Mouse (Mus musculus) telencephalon, adult 2 months (tissue): ENCODE measurements at regions not wholly inside any gene's neighbourhood (a gene's known extent, or its start where the extent isn't known, plus 50 kb on each side); places are given as distances from the start of the nearest gene placed in this dataset.

Experiments used
- DNase-seq: peaks from one replicate; pipeline ENCODE4 v3.0.0-alpha.2; 2011; ENCODE audit warnings: low read depth, low spot score

DNA sequence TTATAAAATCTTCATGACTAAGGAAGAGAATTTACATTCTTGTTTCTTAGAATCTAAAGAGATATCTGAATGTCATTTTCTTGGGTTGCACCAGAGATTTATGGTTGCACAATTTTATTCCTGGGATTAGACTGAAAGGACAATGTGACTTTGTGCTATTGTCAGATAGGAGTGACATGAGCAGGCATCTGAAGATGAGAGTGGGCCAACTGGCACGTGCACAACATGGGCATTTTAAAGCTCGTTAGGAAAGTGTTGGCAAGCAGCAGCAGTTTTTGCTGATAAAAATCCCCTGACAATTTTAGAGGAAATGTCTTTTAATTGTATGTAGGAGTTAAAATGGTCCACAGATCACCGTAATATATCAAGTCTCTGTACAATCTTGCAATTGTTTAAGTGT lies 178.9 kb upstream of the Tecrl start:
- DNase-seq, result no peak

DNA sequence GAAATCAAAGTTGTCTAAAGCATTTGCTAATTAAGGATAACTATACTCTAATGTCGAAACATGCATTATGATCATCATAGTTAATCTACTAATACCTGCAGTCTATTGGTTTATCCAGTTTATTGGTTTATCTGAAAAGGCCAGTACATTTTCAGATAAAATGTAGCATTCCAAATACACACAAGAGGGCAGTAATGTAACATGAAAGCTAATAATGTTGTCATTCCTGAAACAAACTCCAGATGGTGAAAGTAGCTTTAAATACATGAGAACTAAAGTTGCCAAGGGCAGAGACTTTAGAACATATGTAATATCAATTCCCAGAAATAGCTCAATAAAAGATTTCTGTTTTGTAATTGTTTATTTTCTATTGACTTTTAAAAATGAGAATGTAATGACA lies 163.7 kb upstream of the Tecrl start:
- peak; percentile 22 for DNase-seq

DNA sequence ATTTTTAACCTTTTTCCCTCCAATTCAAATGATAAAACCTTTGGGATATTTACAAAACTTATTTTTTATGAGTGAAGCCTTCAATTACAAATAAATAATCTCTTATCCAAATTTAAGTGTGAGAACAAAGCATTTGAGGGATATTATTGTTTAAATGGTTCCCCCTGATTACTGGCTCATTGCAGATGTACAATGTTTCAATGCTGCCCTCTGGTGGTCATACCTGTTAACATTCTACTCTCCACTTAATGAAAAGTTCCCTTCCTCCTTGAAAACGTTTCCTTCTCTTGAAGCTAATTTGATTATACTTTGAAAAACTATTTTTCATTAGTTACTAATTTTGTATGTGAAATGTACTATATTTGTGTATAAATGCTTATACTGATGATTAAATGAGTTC lies 129.1 kb upstream of the Tecrl start:
- DNase-seq, result peak; percentile 21

DNA sequence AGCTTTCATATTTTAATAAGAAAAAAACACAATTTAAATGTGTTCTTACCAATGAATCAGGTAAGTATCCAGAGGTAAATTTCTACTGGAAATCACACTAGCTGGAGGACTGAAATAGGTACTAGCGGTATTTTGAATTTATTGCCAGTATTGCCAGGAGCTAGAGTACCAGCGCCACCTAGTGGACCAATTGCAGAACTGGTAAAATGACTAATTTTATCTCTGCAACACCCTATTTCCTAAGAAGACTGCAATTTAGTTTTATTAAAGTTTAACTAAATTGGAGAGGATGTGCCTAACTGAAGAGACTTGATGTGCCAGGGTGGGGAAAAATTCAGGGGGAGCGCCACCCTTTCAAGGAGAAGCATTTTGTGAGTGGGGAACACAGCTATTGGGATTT lies 85.3 kb upstream of the Tecrl start:
- DNase-seq, result peak; percentile 38

DNA sequence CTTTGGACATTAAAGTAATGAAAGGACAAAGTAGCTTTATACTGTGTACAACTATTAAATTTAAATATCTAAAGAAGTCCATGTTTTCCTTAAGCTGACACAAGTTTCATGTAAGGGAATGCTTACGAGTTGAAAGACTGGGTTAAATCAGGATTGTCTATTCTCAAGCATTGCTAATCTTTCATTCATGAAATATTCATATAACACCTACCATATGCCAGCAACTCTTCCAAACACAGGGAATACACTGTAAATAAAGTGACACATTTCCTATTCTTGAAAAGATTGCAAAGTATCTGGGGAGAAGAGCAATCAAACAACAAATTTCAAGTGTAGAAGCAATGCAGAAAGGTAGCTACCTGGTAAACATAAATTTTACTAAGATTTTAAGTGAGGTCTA lies 81.5 kb upstream of the Tecrl start:
- DNase-seq, result peak; percentile 6

DNA sequence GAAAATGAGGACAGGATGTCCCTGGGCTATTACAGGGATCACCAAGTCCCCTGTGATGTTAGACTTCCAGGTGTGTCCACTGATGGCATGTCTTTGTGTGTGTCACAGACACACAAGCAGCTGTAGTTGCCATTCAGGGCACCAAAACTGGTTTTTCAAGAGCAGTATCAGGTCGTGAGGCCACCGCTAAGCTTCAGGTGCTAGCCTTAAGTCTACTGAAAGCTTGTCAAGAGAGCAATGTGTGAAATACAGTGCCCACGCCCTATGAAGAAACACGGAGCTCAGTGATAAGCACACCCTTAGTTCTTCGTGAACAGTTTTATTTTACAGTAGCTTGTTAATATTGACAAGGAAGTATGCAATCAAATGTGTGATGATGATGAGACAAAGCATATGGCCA lies 66.7 kb upstream of the Tecrl start:
- DNase-seq, result no peak

DNA sequence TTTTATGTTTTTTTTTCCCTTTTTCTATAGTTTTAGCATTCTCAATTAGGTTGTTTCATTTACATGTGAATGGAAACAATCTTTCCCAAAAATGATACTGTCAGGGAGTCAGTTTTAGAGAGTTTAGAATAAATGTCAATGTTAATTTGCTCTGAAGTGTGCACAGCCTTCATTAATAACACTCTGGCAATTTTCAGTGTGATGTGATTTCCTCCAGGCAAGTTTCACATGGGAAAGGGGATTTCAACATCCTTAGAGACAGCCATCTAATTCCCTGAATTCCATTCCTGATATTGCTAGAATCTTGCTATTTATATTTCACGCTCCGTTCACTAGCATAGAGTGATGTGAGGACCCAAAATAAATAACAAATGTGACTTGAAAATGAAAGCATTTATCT lies 55.2 kb upstream of the Tecrl start:
- DNase-seq, result no peak

DNA sequence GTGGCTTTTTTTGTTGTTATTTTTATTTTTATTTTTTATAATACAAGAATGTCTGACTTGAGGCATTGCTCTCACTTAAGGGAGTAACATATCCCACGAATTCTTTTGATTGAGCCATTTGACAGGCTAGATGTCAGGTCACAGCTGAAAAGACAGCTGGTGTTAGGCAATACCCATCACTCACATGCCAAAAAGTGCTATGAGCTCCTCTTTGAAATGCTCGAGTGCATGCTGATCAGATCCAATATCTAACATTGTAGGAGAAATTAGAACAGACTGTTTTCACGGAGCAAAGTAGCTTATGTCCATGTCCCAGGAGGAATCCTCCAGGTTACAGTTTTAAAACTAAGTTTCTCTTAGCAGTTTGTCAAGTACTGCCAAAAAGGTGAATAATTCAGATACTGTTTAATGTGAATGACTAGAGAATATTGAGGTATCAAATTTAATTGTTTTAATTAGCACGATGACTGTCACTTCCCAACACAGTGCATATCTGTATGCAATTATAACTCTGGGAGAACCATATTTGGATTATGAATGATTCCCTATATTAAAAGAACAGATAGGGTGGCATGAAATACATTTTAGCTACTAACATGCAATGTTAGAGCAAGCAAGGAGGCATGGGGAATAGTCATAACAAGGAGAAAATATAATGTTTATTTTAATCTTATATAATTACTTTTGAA lies 50.4 kb upstream of the Tecrl start:
- no peak for DNase-seq
